Mouse (Mus musculus): ENCODE results near the gene 1700017D01Rik. TPM values are rescaled to one million over a fixed set of nuclear protein-coding genes. Genes with fewer than 3 reads are reported as not detected.
"Not testable (repeated sequence)": the region's sequence is repeated elsewhere in the genome, so short reads cannot be mapped to it uniquely, and the experiment has no call there.

Gene 1700017D01Rik
- polyA plus RNA-seq (2014; fragmentation: Nextera tagmentation; extraction: Ambion mirVana), result not detected in 2 replicates

GRCm38 (mm10) chr19:11130776-11131175 is at the start of gene 1700017D01Rik:
Gene 1700017D01Rik (minus strand): TSS chr19:11130876.
- H3K4me3 ChIP-seq (ENCODE audit: low read depth, low read length); H3K27ac ChIP-seq (replicated peaks; ENCODE audit: low read depth, low read length); H3K27me3 ChIP-seq (replicated peaks; ENCODE audit: control insufficient read depth, insufficient read depth, low read length); DNase-seq (ENCODE audit: low spot score); H3K4me2 ChIP-seq (ENCODE audit: low read depth, low read length); H3K36me3 ChIP-seq (ENCODE audit: control insufficient read depth, insufficient read depth, low read length); H3K9ac ChIP-seq (ENCODE audit: low read depth, low read length); H3K4me1 ChIP-seq (ENCODE audit: control insufficient read depth, insufficient read depth, low read length); ATAC-seq (ENCODE audit: low read depth); H3K9me3 ChIP-seq (ENCODE audit: control insufficient read depth, low read length): not testable (repeated sequence)
- WGBS, result 86% methylated on average over 8 of the region's 8 CpGs

GRCm38 (mm10) chr19:11177464-11177863 is 46.8 kb upstream of the 1700017D01Rik start:
- Histone ChIP-seq H3K27ac (replicated peaks; ENCODE audit: low read depth, low read length) (no peak overlapping the region), H3K27me3 (replicated peaks; ENCODE audit: control insufficient read depth, insufficient read depth, low read length) (no peaks in the 10 kb centered on the region), H3K9ac (ENCODE audit: low read depth, low read length) (no peak overlapping the region), H3K36me3 (ENCODE audit: control insufficient read depth, insufficient read depth, low read length) (no peaks in the 10 kb centered on the region), H3K4me1 (ENCODE audit: control insufficient read depth, insufficient read depth, low read length) (no peaks in the 10 kb centered on the region), H3K4me2 (ENCODE audit: low read depth, low read length) (no peak overlapping the region), H3K4me3 (ENCODE audit: low read depth, low read length) (no peak overlapping the region), H3K9me3 (ENCODE audit: control insufficient read depth, low read length) (no peaks in the 10 kb centered on the region)
- DNase-seq (ENCODE audit: low spot score), result no peak
- 62% methylated on average over 2 of the region's 2 CpGs for WGBS
- ATAC-seq (ENCODE audit: low read depth), result no peak

- Histone ChIP-seq H3K4me3 (ENCODE audit: low read depth, low read length) (no peak within 1 kb of the TSS), H3K9ac (ENCODE audit: low read depth, low read length) (no peak within 1 kb of the TSS), H3K27ac (replicated peaks; ENCODE audit: low read depth, low read length) (no peak within 1 kb of the TSS), H3K4me2 (ENCODE audit: low read depth, low read length) (no peak within 1 kb of the TSS), H3K9me3 (ENCODE audit: control insufficient read depth, low read length) (no peaks in the 10 kb centered on the region), H3K4me1 (ENCODE audit: control insufficient read depth, insufficient read depth, low read length) (no peaks in the 10 kb centered on the region), H3K36me3 (ENCODE audit: control insufficient read depth, insufficient read depth, low read length) (no peaks in the 10 kb centered on the region), H3K27me3 (replicated peaks; ENCODE audit: control insufficient read depth, insufficient read depth, low read length) (no peaks in the 10 kb centered on the region)
- WGBS, result 24% methylated on average over 10 of the region's 10 CpGs
- no peak for DNase-seq (ENCODE audit: low spot score)
- ATAC-seq (ENCODE audit: low read depth), result no peak
These were observed 34.5 kb upstream of the 1700017D01Rik start, which contains the start of gene 1700025F22Rik for GRCm38 (mm10) chr19:11165172-11165571. Gene 1700025F22Rik (minus strand): TSS chr19:11165320.

GRCm38 (mm10) chr19:11157890-11158289 is 27.2 kb upstream of the 1700017D01Rik start:
- not testable (repeated sequence) for DNase-seq (ENCODE audit: low spot score); H3K36me3 ChIP-seq (ENCODE audit: control insufficient read depth, insufficient read depth, low read length); H3K4me2 ChIP-seq (ENCODE audit: low read depth, low read length); H3K4me3 ChIP-seq (ENCODE audit: low read depth, low read length); H3K9me3 ChIP-seq (ENCODE audit: control insufficient read depth, low read length); H3K27me3 ChIP-seq (replicated peaks; ENCODE audit: control insufficient read depth, insufficient read depth, low read length); H3K4me1 ChIP-seq (ENCODE audit: control insufficient read depth, insufficient read depth, low read length); ATAC-seq (ENCODE audit: low read depth); H3K27ac ChIP-seq (replicated peaks; ENCODE audit: low read depth, low read length); H3K9ac ChIP-seq (ENCODE audit: low read depth, low read length)
- 81% methylated on average over 6 of the region's 6 CpGs for WGBS

- DNase-seq (ENCODE audit: low spot score) (no peak), ATAC-seq (ENCODE audit: low read depth) (no peak)
- no peaks in the 10 kb centered on the region for H3K27me3 ChIP-seq (replicated peaks; ENCODE audit: control insufficient read depth, insufficient read depth, low read length)
- H3K4me1 ChIP-seq (ENCODE audit: control insufficient read depth, insufficient read depth, low read length), result no peaks in the 10 kb centered on the region
- H3K27ac ChIP-seq (replicated peaks; ENCODE audit: low read depth, low read length), result no peak overlapping the region
- no peak overlapping the region for H3K9ac ChIP-seq (ENCODE audit: low read depth, low read length)
- 67% methylated on average over 4 of the region's 4 CpGs for whole genome bisulfite sequencing
- H3K4me3 ChIP-seq (ENCODE audit: low read depth, low read length), result no peak overlapping the region
- H3K4me2 ChIP-seq (ENCODE audit: low read depth, low read length), result no peak overlapping the region
- H3K36me3 ChIP-seq (ENCODE audit: control insufficient read depth, insufficient read depth, low read length), result no peaks in the 10 kb centered on the region
- H3K9me3 ChIP-seq (ENCODE audit: control insufficient read depth, low read length), result no peaks in the 10 kb centered on the region
These were observed 4.7 kb upstream of the 1700017D01Rik start for GRCm38 (mm10) chr19:11135336-11135735.

GRCm38 (mm10) chr19:11134852-11135251 is 4.2 kb upstream of the 1700017D01Rik start:
- no peak overlapping the region for H3K27ac ChIP-seq (replicated peaks; ENCODE audit: low read depth, low read length)
- no peaks in the 10 kb centered on the region for H3K9me3 ChIP-seq (ENCODE audit: control insufficient read depth, low read length)
- H3K36me3 ChIP-seq (ENCODE audit: control insufficient read depth, insufficient read depth, low read length), result no peaks in the 10 kb centered on the region
- DNase-seq (ENCODE audit: low spot score) (no peak), ATAC-seq (ENCODE audit: low read depth) (no peak)
- no peak overlapping the region for H3K4me2 ChIP-seq (ENCODE audit: low read depth, low read length)
- 85% methylated on average over 2 of the region's 2 CpGs for WGBS
- H3K27me3 ChIP-seq (replicated peaks; ENCODE audit: control insufficient read depth, insufficient read depth, low read length), result no peaks in the 10 kb centered on the region
- H3K4me3 ChIP-seq (ENCODE audit: low read depth, low read length), result no peak overlapping the region
- no peaks in the 10 kb centered on the region for H3K4me1 ChIP-seq (ENCODE audit: control insufficient read depth, insufficient read depth, low read length)
- H3K9ac ChIP-seq (ENCODE audit: low read depth, low read length), result no peak overlapping the region

- no peaks in the 10 kb centered on the region for H3K36me3 ChIP-seq (ENCODE audit: control insufficient read depth, insufficient read depth, low read length)
- DNase-seq (ENCODE audit: low spot score) (no peak), ATAC-seq (ENCODE audit: low read depth) (no peak)
- H3K4me1 ChIP-seq (ENCODE audit: control insufficient read depth, insufficient read depth, low read length), result no peaks in the 10 kb centered on the region
- peaks cover 8% of the 10 kb centered on the region; the same call in 1 of the 2 replicates for H3K9me3 ChIP-seq (ENCODE audit: control insufficient read depth, low read length)
- 85% methylated on average over 1 of the region's 1 CpGs for WGBS
- no peak overlapping the region for H3K9ac ChIP-seq (ENCODE audit: low read depth, low read length)
- no peak overlapping the region for H3K4me3 ChIP-seq (ENCODE audit: low read depth, low read length)
- no peaks in the 10 kb centered on the region for H3K27me3 ChIP-seq (replicated peaks; ENCODE audit: control insufficient read depth, insufficient read depth, low read length)
- H3K4me2 ChIP-seq (ENCODE audit: low read depth, low read length), result no peak overlapping the region
- H3K27ac ChIP-seq (replicated peaks; ENCODE audit: low read depth, low read length), result no peak overlapping the region
These were observed 974 bp downstream of the 1700017D01Rik start for GRCm38 (mm10) chr19:11129702-11130101.

GRCm38 (mm10) chr19:11121016-11121420 is 9.7 kb downstream of the 1700017D01Rik start:
- peak; percentile 98 for ATAC-seq (ENCODE audit: low read depth)
- not testable (repeated sequence) for H3K27me3 ChIP-seq (replicated peaks; ENCODE audit: control insufficient read depth, insufficient read depth, low read length); H3K27ac ChIP-seq (replicated peaks; ENCODE audit: low read depth, low read length); H3K4me1 ChIP-seq (ENCODE audit: control insufficient read depth, insufficient read depth, low read length); DNase-seq (ENCODE audit: low spot score); H3K36me3 ChIP-seq (ENCODE audit: control insufficient read depth, insufficient read depth, low read length)
- peak overlapping the region; percentile 43 for H3K4me2 ChIP-seq (ENCODE audit: low read depth, low read length)
- 0% methylated on average over 4 of the region's 38 CpGs for WGBS
- peak overlapping the region; percentile 58 for H3K9ac ChIP-seq (ENCODE audit: low read depth, low read length)
- peak overlapping the region; percentile 40 for H3K4me3 ChIP-seq (ENCODE audit: low read depth, low read length)
- peaks cover 13% of the 10 kb centered on the region; the same call in 1 of the 2 replicates for H3K9me3 ChIP-seq (ENCODE audit: control insufficient read depth, low read length)

- H3K9me3 ChIP-seq (ENCODE audit: control insufficient read depth, low read length), result 0 out of 2 replicates have a peak, but pooled peaks cover 3% of the 10 kb centered on the region
- no peaks in the 10 kb centered on the region for H3K36me3 ChIP-seq (ENCODE audit: control insufficient read depth, insufficient read depth, low read length)
- DNase-seq (ENCODE audit: low spot score) (no peak), ATAC-seq (ENCODE audit: low read depth) (no peak)
- WGBS, result 84% methylated on average over 2 of the region's 2 CpGs
- no peaks in the 10 kb centered on the region for H3K4me1 ChIP-seq (ENCODE audit: control insufficient read depth, insufficient read depth, low read length)
- no peak overlapping the region for H3K9ac ChIP-seq (ENCODE audit: low read depth, low read length)
- H3K27ac ChIP-seq (replicated peaks; ENCODE audit: low read depth, low read length), result no peak overlapping the region
- H3K4me2 ChIP-seq (ENCODE audit: low read depth, low read length), result no peak overlapping the region
- no peak overlapping the region for H3K4me3 ChIP-seq (ENCODE audit: low read depth, low read length)
- H3K27me3 ChIP-seq (replicated peaks; ENCODE audit: control insufficient read depth, insufficient read depth, low read length), result no peaks in the 10 kb centered on the region
These were observed 11.3 kb downstream of the 1700017D01Rik start for GRCm38 (mm10) chr19:11119338-11119737.
